Mouse (Mus musculus): ENCODE measurements at regions not wholly inside any gene's neighbourhood (a gene's known extent, or its start where the extent isn't known, plus 50 kb on each side); places are given as distances from the start of the nearest gene placed in this dataset.

- H3K27me3 ChIP-seq (ENCODE audit: control insufficient read depth, insufficient read depth, low read length), result no peaks in the 10 kb centered on the region
- peaks cover 4% of the 10 kb centered on the region; the same call in 1 of the 2 replicates for H3K4me1 ChIP-seq (ENCODE audit: control insufficient read depth, insufficient read depth, low read length)
- no peaks in the 10 kb centered on the region for H3K36me3 ChIP-seq (ENCODE audit: control insufficient read depth, insufficient read depth, low read length)
- TF ChIP-seq CTCF (IDR thresholded peaks at IDR 0.05; ENCODE audit: control insufficient read depth, insufficient read depth, insufficient replicate concordance, low read depth, low read length) (no peak), POLR2A (IDR thresholded peaks at IDR 0.05; ENCODE audit: control insufficient read depth, low read depth, low read length) (no peak)
- H3K27ac ChIP-seq (ENCODE audit: control insufficient read depth, insufficient read depth, low read depth, low read length), result no peak overlapping the region
- H3K4me3 ChIP-seq (ENCODE audit: control insufficient read depth, low read depth, low read length), result no peak overlapping the region
Measured at GRCm38 (mm10) chr1:184261385-184261727, 227.3 kb upstream of the 1700056E22Rik start.

GRCm38 (mm10) chr1:184260722-184261384 is 226.8 kb upstream of the 1700056E22Rik start:
- H3K4me3 ChIP-seq (ENCODE audit: control insufficient read depth, low read depth, low read length), result no peak overlapping the region

GRCm38 (mm10) chr1:184259853-184260252 is 225.8 kb upstream of the 1700056E22Rik start:
- Histone ChIP-seq H3K27ac (ENCODE audit: control insufficient read depth, insufficient read depth, low read depth, low read length) (no peak overlapping the region), H3K4me1 (ENCODE audit: control insufficient read depth, insufficient read depth, low read length) (peaks cover under 1% of the 10 kb centered on the region), H3K27me3 (ENCODE audit: control insufficient read depth, insufficient read depth, low read length) (no peaks in the 10 kb centered on the region), H3K4me3 (ENCODE audit: control insufficient read depth, low read depth, low read length) (no peak overlapping the region), H3K36me3 (ENCODE audit: control insufficient read depth, insufficient read depth, low read length) (no peaks in the 10 kb centered on the region)
- no peak for TF ChIP-seq POLR2A (IDR thresholded peaks at IDR 0.05; ENCODE audit: control insufficient read depth, low read depth, low read length)
- no peak for TF ChIP-seq CTCF (IDR thresholded peaks at IDR 0.05; ENCODE audit: control insufficient read depth, insufficient read depth, insufficient replicate concordance, low read depth, low read length)

More at GRCm38 (mm10) chr1:184260722-184261384, 226.8 kb upstream of the 1700056E22Rik start:
- Histone ChIP-seq H3K27me3 (ENCODE audit: control insufficient read depth, insufficient read depth, low read length) (no peaks in the 10 kb centered on the region), H3K36me3 (ENCODE audit: control insufficient read depth, insufficient read depth, low read length) (no peaks in the 10 kb centered on the region), H3K27ac (ENCODE audit: control insufficient read depth, insufficient read depth, low read depth, low read length) (no peak overlapping the region; the same call in 1 of the 2 replicates), H3K4me1 (ENCODE audit: control insufficient read depth, insufficient read depth, low read length) (peaks cover 2% of the 10 kb centered on the region; the same call in 1 of the 2 replicates)
- TF ChIP-seq POLR2A (IDR thresholded peaks at IDR 0.05; ENCODE audit: control insufficient read depth, low read depth, low read length) (no peak), CTCF (IDR thresholded peaks at IDR 0.05; ENCODE audit: control insufficient read depth, insufficient read depth, insufficient replicate concordance, low read depth, low read length) (no peak)

GRCm38 (mm10) chr1:184257356-184257755 is 223.3 kb upstream of the 1700056E22Rik start:
- Histone ChIP-seq H3K36me3 (ENCODE audit: control insufficient read depth, insufficient read depth, low read length) (no peaks in the 10 kb centered on the region), H3K4me1 (ENCODE audit: control insufficient read depth, insufficient read depth, low read length) (peaks cover 3% of the 10 kb centered on the region; the same call in 1 of the 2 replicates), H3K4me3 (ENCODE audit: control insufficient read depth, low read depth, low read length) (no peak overlapping the region), H3K27me3 (ENCODE audit: control insufficient read depth, insufficient read depth, low read length) (no peaks in the 10 kb centered on the region), H3K27ac (ENCODE audit: control insufficient read depth, insufficient read depth, low read depth, low read length) (no peak overlapping the region)
- no peak for TF ChIP-seq POLR2A (IDR thresholded peaks at IDR 0.05; ENCODE audit: control insufficient read depth, low read depth, low read length)

GRCm38 (mm10) chr1:184254951-184255350 is 220.8 kb upstream of the 1700056E22Rik start:
- Histone ChIP-seq H3K27ac (ENCODE audit: control insufficient read depth, insufficient read depth, low read depth, low read length) (no peak overlapping the region), H3K36me3 (ENCODE audit: control insufficient read depth, insufficient read depth, low read length) (no peaks in the 10 kb centered on the region), H3K4me1 (ENCODE audit: control insufficient read depth, insufficient read depth, low read length) (peaks cover 3% of the 10 kb centered on the region; the same call in 1 of the 2 replicates), H3K4me3 (ENCODE audit: control insufficient read depth, low read depth, low read length) (no peak overlapping the region), H3K27me3 (ENCODE audit: control insufficient read depth, insufficient read depth, low read length) (no peaks in the 10 kb centered on the region)
- TF ChIP-seq CTCF (IDR thresholded peaks at IDR 0.05; ENCODE audit: control insufficient read depth, insufficient read depth, insufficient replicate concordance, low read depth, low read length), result no peak
- TF ChIP-seq POLR2A (IDR thresholded peaks at IDR 0.05; ENCODE audit: control insufficient read depth, low read depth, low read length), result no peak

- TF ChIP-seq CTCF (IDR thresholded peaks at IDR 0.05; ENCODE audit: control insufficient read depth, insufficient read depth, insufficient replicate concordance, low read depth, low read length) (no peak), POLR2A (IDR thresholded peaks at IDR 0.05; ENCODE audit: control insufficient read depth, low read depth, low read length) (no peak)
- no peaks in the 10 kb centered on the region for H3K27me3 ChIP-seq (ENCODE audit: control insufficient read depth, insufficient read depth, low read length)
- no peak overlapping the region for H3K4me3 ChIP-seq (ENCODE audit: control insufficient read depth, low read depth, low read length)
- no peaks in the 10 kb centered on the region for H3K36me3 ChIP-seq (ENCODE audit: control insufficient read depth, insufficient read depth, low read length)
- no peak overlapping the region for H3K27ac ChIP-seq (ENCODE audit: control insufficient read depth, insufficient read depth, low read depth, low read length)
- H3K4me1 ChIP-seq (ENCODE audit: control insufficient read depth, insufficient read depth, low read length), result no peaks in the 10 kb centered on the region
Measured at GRCm38 (mm10) chr1:184244730-184245488, 210.8 kb upstream of the 1700056E22Rik start.

GRCm38 (mm10) chr1:184244296-184244695 is 210.2 kb upstream of the 1700056E22Rik start:
- no peak overlapping the region for H3K4me3 ChIP-seq (ENCODE audit: control insufficient read depth, low read depth, low read length)
- H3K36me3 ChIP-seq (ENCODE audit: control insufficient read depth, insufficient read depth, low read length), result no peaks in the 10 kb centered on the region
- no peak overlapping the region for H3K27ac ChIP-seq (ENCODE audit: control insufficient read depth, insufficient read depth, low read depth, low read length)
- no peak for TF ChIP-seq CTCF (IDR thresholded peaks at IDR 0.05; ENCODE audit: control insufficient read depth, insufficient read depth, insufficient replicate concordance, low read depth, low read length)
- TF ChIP-seq POLR2A (IDR thresholded peaks at IDR 0.05; ENCODE audit: control insufficient read depth, low read depth, low read length), result no peak
- H3K27me3 ChIP-seq (ENCODE audit: control insufficient read depth, insufficient read depth, low read length), result no peaks in the 10 kb centered on the region
- H3K4me1 ChIP-seq (ENCODE audit: control insufficient read depth, insufficient read depth, low read length), result no peaks in the 10 kb centered on the region
